9 mouse cellular contexts compared by ENCODE assay signal in the genomic region with DNA sequence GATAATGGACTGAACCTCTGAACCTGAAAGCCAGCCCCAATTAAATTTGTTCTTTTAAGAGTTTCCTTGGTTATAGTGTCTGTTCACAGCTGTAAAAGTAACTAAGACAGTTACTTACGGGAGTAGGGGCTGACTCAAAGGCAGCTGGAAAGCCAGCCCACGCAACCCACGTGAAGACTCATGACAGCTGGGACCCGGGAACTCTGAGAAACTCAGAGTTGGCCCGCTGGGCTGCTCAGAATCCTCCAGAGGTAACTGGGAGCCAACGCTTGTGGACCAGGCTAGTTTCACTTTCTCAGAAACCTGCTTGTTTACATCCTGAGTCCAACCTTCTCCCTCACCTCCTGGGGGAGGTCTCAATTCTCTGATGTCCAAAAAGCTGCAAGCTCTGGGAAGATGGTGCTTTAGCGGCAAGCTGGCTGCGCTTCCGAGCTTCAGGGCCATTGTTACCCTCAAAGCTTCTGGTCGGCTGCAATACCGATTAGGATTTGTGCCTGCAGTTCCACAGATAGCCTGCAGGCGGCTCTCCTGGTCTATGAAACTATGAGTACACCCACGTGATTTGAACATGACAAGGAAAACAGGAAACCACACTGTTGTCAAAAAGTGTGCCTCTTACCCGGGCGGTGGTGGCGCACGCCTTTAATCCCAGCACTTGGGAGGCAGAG. TPM values are rescaled to one million over a fixed set of nuclear protein-coding genes. Genes with fewer than 3 reads are reported as not detected.
DNase-seq lines count a peak whose midpoint lies in the region; ATAC-seq lines count a peak whose summit lies in the region.
"Had no signal": no experiment of that assay in that cellular context is flagged by ENCODE, and none has a peak within 500 bp of the region (broad histone marks: within the 10 kb centered on the region; RNA-seq: fewer than 3 reads in every experiment).

No protein-coding gene starts in this region.

- DNase-seq in c-Kit-negative CD71-positive TER-119-positive erythroid progenitor cells, embryonic 14.5 days (ENCODE audit: low read depth, low spot score): peak; percentile 89
- DNase-seq in forebrain, embryonic 11.5 days (ENCODE audit: low spot score): peak; percentile 93
- peak; percentile 95 for DNase-seq in kidney, postnatal 14 days
- peak; percentile 87 for DNase-seq in liver, embryonic 13.5 days
- DNase-seq in natural killer cell, adult 2 months (ENCODE audit: low spot score in 2 of 2): peak; percentile 96 to 97

- H3K9me3 ChIP-seq in forebrain, embryonic 11.5 days (ENCODE audit: control insufficient read depth, low read length): no peaks in the 10 kb centered on the region
- H3K9me3 ChIP-seq in heart, embryonic 15.5 days (replicated peaks): no peaks in the 10 kb centered on the region
- H3K9me3 ChIP-seq in liver, embryonic 13.5 days (replicated peaks): no peaks in the 10 kb centered on the region
- H3K9me3 ChIP-seq in stomach, embryonic 14.5 days (ENCODE audit: control insufficient read depth, low read depth, low read length): no peaks in the 10 kb centered on the region

- no peaks in the 10 kb centered on the region for H3K27me3 ChIP-seq in forebrain, embryonic 11.5 days (ENCODE audit: control insufficient read depth, insufficient read depth, low read length)
- H3K27me3 ChIP-seq in heart, embryonic 15.5 days: peaks cover 11% of the 10 kb centered on the region
- no peaks in the 10 kb centered on the region for H3K27me3 ChIP-seq in liver, embryonic 13.5 days
- no peaks in the 10 kb centered on the region for H3K27me3 ChIP-seq in stomach, embryonic 14.5 days (ENCODE audit: control insufficient read depth, insufficient read depth, low read length)

- H3K4me1 ChIP-seq in forebrain, embryonic 11.5 days (replicated peaks; ENCODE audit: control insufficient read depth, insufficient read depth, low read length): no peaks in the 10 kb centered on the region
- H3K4me1 ChIP-seq in heart, embryonic 15.5 days (replicated peaks): peaks cover 12% of the 10 kb centered on the region
- H3K4me1 ChIP-seq in liver, embryonic 13.5 days (replicated peaks): peaks cover 24% of the 10 kb centered on the region
- H3K4me1 ChIP-seq in stomach, embryonic 14.5 days (ENCODE audit: control insufficient read depth, insufficient read depth, low read length): no peaks in the 10 kb centered on the region

- WGBS in forebrain, embryonic 11.5 days: 17% methylated on average over 17 of the region's 17 CpGs
- WGBS in heart, embryonic 15.5 days: 14% methylated on average over 17 of the region's 17 CpGs
- WGBS in liver, embryonic 13.5 days (ENCODE audit: insufficient replicate concordance): 6% methylated on average over 17 of the region's 17 CpGs
- WGBS in stomach, embryonic 14.5 days: 18% methylated on average over 17 of the region's 17 CpGs

- no peak overlapping the region for H3K4me3 ChIP-seq in forebrain, embryonic 11.5 days (ENCODE audit: low read depth, low read length)
- H3K4me3 ChIP-seq in heart, embryonic 15.5 days: peak overlapping the region; percentile 37
- H3K4me3 ChIP-seq in liver, embryonic 13.5 days (replicated peaks): peak overlapping the region; percentile 55
- no peak overlapping the region for H3K4me3 ChIP-seq in stomach, embryonic 14.5 days (ENCODE audit: low read depth, low read length)

- H3K4me2 ChIP-seq in forebrain, embryonic 11.5 days (ENCODE audit: low read depth, low read length, severe bottlenecking): peak overlapping the region; percentile 35
- peak overlapping the region; percentile 55 for H3K4me2 ChIP-seq in heart, embryonic 15.5 days
- peak overlapping the region; percentile 70 for H3K4me2 ChIP-seq in liver, embryonic 13.5 days
- H3K4me2 ChIP-seq in stomach, embryonic 14.5 days (replicated peaks; ENCODE audit: low read depth, low read length): peak overlapping the region; percentile 23; the same call in 1 of the 2 replicates

- peaks cover under 1% of the 10 kb centered on the region; the same call in 1 of the 2 replicates for H3K36me3 ChIP-seq in forebrain, embryonic 11.5 days (ENCODE audit: control insufficient read depth, insufficient read depth, low read length)
- peaks cover 14% of the 10 kb centered on the region for H3K36me3 ChIP-seq in heart, embryonic 15.5 days
- peaks cover 15% of the 10 kb centered on the region for H3K36me3 ChIP-seq in liver, embryonic 13.5 days
- H3K36me3 ChIP-seq in stomach, embryonic 14.5 days (ENCODE audit: control insufficient read depth, insufficient read depth, low read length): peaks cover 13% of the 10 kb centered on the region

- H3K9ac ChIP-seq in forebrain, embryonic 11.5 days (ENCODE audit: low read length): peak overlapping the region; percentile 9
- H3K9ac ChIP-seq in heart, embryonic 15.5 days: peak overlapping the region; percentile 43
- H3K9ac ChIP-seq in liver, embryonic 13.5 days: peak overlapping the region; percentile 70
- no peak overlapping the region for H3K9ac ChIP-seq in stomach, embryonic 14.5 days (replicated peaks; ENCODE audit: low read depth, low read length)

- no peak overlapping the region for H3K27ac ChIP-seq in forebrain, embryonic 11.5 days (ENCODE audit: low read depth, low read length)
- no peak overlapping the region for H3K27ac ChIP-seq in heart, embryonic 15.5 days
- peak overlapping the region; percentile 86 for H3K27ac ChIP-seq in liver, embryonic 13.5 days
- H3K27ac ChIP-seq in stomach, embryonic 14.5 days (ENCODE audit: low read length): no peak overlapping the region

- ATAC-seq in CD4-positive, CD25-positive, alpha-beta regulatory T cell, adult 4 months: peak; percentile 30
- ATAC-seq in forebrain, embryonic 11.5 days (replicated peaks; ENCODE audit: low FRiP score): no peak
- ATAC-seq in heart, embryonic 15.5 days (replicated peaks; ENCODE audit: insufficient number of reproducible peaks, insufficient read depth, low FRiP score, low read depth): 0 out of 2 replicates have a peak, but pooled peaks have one; percentile 28
- peak; percentile 39 for ATAC-seq in liver, embryonic 13.5 days (ENCODE audit: low read depth)
- no peak; the same call in 1 of the 2 replicates for ATAC-seq in stomach, embryonic 14.5 days (ENCODE audit: insufficient number of reproducible peaks, insufficient read depth, low FRiP score, low read depth)

RNA-seq across cellular contexts. Expression of gene H2-D1, which starts 4.6 kb away (rescaled TPM):
- polyA plus RNA-seq in CD4-positive, CD25-positive, alpha-beta regulatory T cell, adult 4 months (2017; shearing (Covaris generic)): 1,000 to 10,000 TPM; 4,417 to 6,162 TPM
- 45.8 and 51.2 TPM in 2 replicates for polyA plus RNA-seq in forebrain, embryonic 11.5 days (2014; fragmentation: Nextera tagmentation; extraction: Ambion mirVana)
- polyA plus RNA-seq in heart, embryonic 15.5 days (2015; fragmentation: Nextera tagmentation; extraction: Ambion mirVana): 56.6 and 101 TPM in 2 replicates
- polyA plus RNA-seq in liver, embryonic 13.5 days (2015; fragmentation: Nextera tagmentation; extraction: Ambion mirVana): 74.5 and 77.7 TPM in 2 replicates
- 77.6 and 83.3 TPM in 2 replicates for polyA plus RNA-seq in stomach, embryonic 14.5 days (2014; fragmentation: Nextera tagmentation; extraction: Ambion mirVana)

RNA-seq across cellular contexts. Expression of gene Ddx39b, which starts 16.4 kb away (rescaled TPM):
- polyA plus RNA-seq in CD4-positive, CD25-positive, alpha-beta regulatory T cell, adult 4 months (2017; shearing (Covaris generic)): 100 to 1,000 TPM; 255 to 357 TPM
- 717 and 756 TPM in 2 replicates for polyA plus RNA-seq in forebrain, embryonic 11.5 days (2014; fragmentation: Nextera tagmentation; extraction: Ambion mirVana)
- 213 and 268 TPM in 2 replicates for polyA plus RNA-seq in heart, embryonic 15.5 days (2015; fragmentation: Nextera tagmentation; extraction: Ambion mirVana)
- polyA plus RNA-seq in liver, embryonic 13.5 days (2015; fragmentation: Nextera tagmentation; extraction: Ambion mirVana): 208 and 220 TPM in 2 replicates
- 467 and 480 TPM in 2 replicates for polyA plus RNA-seq in stomach, embryonic 14.5 days (2014; fragmentation: Nextera tagmentation; extraction: Ambion mirVana)

RNA-seq across cellular contexts. Expression of gene Nfkbil1, which starts 22.4 kb away (rescaled TPM):
- polyA plus RNA-seq in CD4-positive, CD25-positive, alpha-beta regulatory T cell, adult 4 months (2017; shearing (Covaris generic)): 1 to 10 TPM; 2.0 to 2.2 TPM
- 4.3 and 5.5 TPM in 2 replicates for polyA plus RNA-seq in forebrain, embryonic 11.5 days (2014; fragmentation: Nextera tagmentation; extraction: Ambion mirVana)
- polyA plus RNA-seq in heart, embryonic 15.5 days (2015; fragmentation: Nextera tagmentation; extraction: Ambion mirVana): 7.8 and 9.1 TPM in 2 replicates
- polyA plus RNA-seq in liver, embryonic 13.5 days (2015; fragmentation: Nextera tagmentation; extraction: Ambion mirVana): 3.9 and 4.4 TPM in 2 replicates
- 3.5 and 3.8 TPM in 2 replicates for polyA plus RNA-seq in stomach, embryonic 14.5 days (2014; fragmentation: Nextera tagmentation; extraction: Ambion mirVana)

RNA-seq across cellular contexts. Expression of gene Atp6v1g2, which starts 24.5 kb away (rescaled TPM):
- polyA plus RNA-seq in CD4-positive, CD25-positive, alpha-beta regulatory T cell, adult 4 months (2017; shearing (Covaris generic)): 1 to 10 TPM; 6.3 to 8.2 TPM
- 12.1 and 14.2 TPM in 2 replicates for polyA plus RNA-seq in forebrain, embryonic 11.5 days (2014; fragmentation: Nextera tagmentation; extraction: Ambion mirVana)
- 8.9 and 9.4 TPM in 2 replicates for polyA plus RNA-seq in heart, embryonic 15.5 days (2015; fragmentation: Nextera tagmentation; extraction: Ambion mirVana)
- 0.76 and 1.3 TPM in 2 replicates for polyA plus RNA-seq in liver, embryonic 13.5 days (2015; fragmentation: Nextera tagmentation; extraction: Ambion mirVana)
- 8.1 and 8.5 TPM in 2 replicates for polyA plus RNA-seq in stomach, embryonic 14.5 days (2014; fragmentation: Nextera tagmentation; extraction: Ambion mirVana)

RNA-seq across cellular contexts. Expression of gene Gm16181, which starts 37.3 kb away (rescaled TPM):
- 1 to 10 TPM in 1 of 2 experiments, under 1 TPM in 1; 0.79 to 1.4 TPM for polyA plus RNA-seq in CD4-positive, CD25-positive, alpha-beta regulatory T cell, adult 4 months (2017; shearing (Covaris generic))
- 0.85 TPM in 1 of 2 replicates, not detected in the other for polyA plus RNA-seq in forebrain, embryonic 11.5 days (2014; fragmentation: Nextera tagmentation; extraction: Ambion mirVana)
- 0.35 and 0.48 TPM in 2 replicates for polyA plus RNA-seq in heart, embryonic 15.5 days (2015; fragmentation: Nextera tagmentation; extraction: Ambion mirVana)
- 0.36 TPM in 1 of 2 replicates, not detected in the other for polyA plus RNA-seq in liver, embryonic 13.5 days (2015; fragmentation: Nextera tagmentation; extraction: Ambion mirVana)
- not detected in 2 replicates for polyA plus RNA-seq in stomach, embryonic 14.5 days (2014; fragmentation: Nextera tagmentation; extraction: Ambion mirVana)
- polyA plus RNA-seq: large intestine, adult 2 months had no signal

Comparison
In these comparisons a context has a peak if more than half of its experiments do, and no peak if none do; other contexts are left out.
1. ATAC-seq: peak in CD4-positive, CD25-positive, alpha-beta regulatory T cell, adult 4 months (single experiment), heart, embryonic 15.5 days (single experiment) and liver, embryonic 13.5 days (single experiment); none in forebrain, embryonic 11.5 days (single experiment) and stomach, embryonic 14.5 days (single experiment).
2. H3K4me3 ChIP-seq: peak in heart, embryonic 15.5 days (single experiment) and liver, embryonic 13.5 days (single experiment); none in forebrain, embryonic 11.5 days (single experiment) and stomach, embryonic 14.5 days (single experiment).
3. RNA of gene H2-D1, which starts 4.6 kb away (polyA plus RNA-seq): 4,417 to 6,162 TPM in CD4-positive, CD25-positive, alpha-beta regulatory T cell, adult 4 months; 74.5 to 77.7 TPM in liver, embryonic 13.5 days, 77.6 to 83.3 TPM in stomach, embryonic 14.5 days, 56.6 to 101 TPM in heart, embryonic 15.5 days and 45.8 to 51.2 TPM in forebrain, embryonic 11.5 days; every median in the first group is over 10 times any median in the second.
4. Peak in every context shown above with its lines, with median percentiles within 50 percentile points of each other: DNase-seq and H3K4me2 ChIP-seq.